Comparison of ENCODE assay signal across 8 mouse cellular contexts in the genomic region with DNA sequence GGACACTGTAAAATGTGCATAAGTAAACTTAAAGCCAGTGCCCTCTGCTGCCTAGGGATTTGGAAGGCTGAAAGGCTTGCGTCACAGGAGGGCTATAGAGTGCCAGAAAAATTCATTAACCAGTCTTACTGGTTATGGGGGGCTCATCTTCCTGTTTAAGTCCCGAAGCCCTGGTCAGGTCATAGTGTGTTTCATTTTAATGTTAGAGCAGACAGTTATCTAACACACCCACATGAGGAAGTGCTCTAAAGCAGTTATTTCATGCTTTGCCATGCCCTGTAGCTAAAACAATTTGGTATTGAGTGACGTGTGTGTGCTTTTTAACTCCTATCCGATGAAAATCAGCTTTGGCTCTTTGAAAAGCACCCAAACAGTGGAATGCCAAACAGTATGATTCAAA. TPM values are rescaled to one million over a fixed set of nuclear protein-coding genes. Genes with fewer than 3 reads are reported as not detected.
DNase-seq lines count a peak whose midpoint lies in the region; ATAC-seq lines count a peak whose summit lies in the region.

No protein-coding gene starts in this region.

- peak; percentile 8 to 64 for DNase-seq in layer of hippocampus, adult 18-20 months (ENCODE audit: low spot score in 2 of 2)
- DNase-seq in layer of hippocampus, postnatal 36 days, result no peak
- peak; percentile 62 for DNase-seq in brain, adult 2 months (ENCODE audit: low read depth, low spot score)
- no peak for DNase-seq in yolk sac, embryonic 10.5 days (ENCODE audit: low spot score)
- no peak for DNase-seq in MN1 (ENCODE audit: low spot score)
- no peak for DNase-seq in testis, postnatal 14 days (ENCODE audit: low spot score)

- H3K4me3 ChIP-seq in forebrain, embryonic 16.5 days (replicated peaks; ENCODE audit: low read length), result peak overlapping the region; percentile 3; the same call in 1 of the 2 replicates
- H3K4me3 ChIP-seq in megakaryocyte, embryonic 14.5 days (replicated peaks), result peak overlapping the region; percentile 77

- no peaks in the 10 kb centered on the region for H3K27me3 ChIP-seq in forebrain, embryonic 16.5 days (replicated peaks; ENCODE audit: control insufficient read depth, insufficient read depth, low read length)
- H3K27me3 ChIP-seq in megakaryocyte, embryonic 14.5 days (replicated peaks), result no peaks in the 10 kb centered on the region

- no peaks in the 10 kb centered on the region for H3K9me3 ChIP-seq in forebrain, embryonic 16.5 days (ENCODE audit: control insufficient read depth, low read length)
- no peaks in the 10 kb centered on the region for H3K9me3 ChIP-seq in megakaryocyte, embryonic 14.5 days

- peak overlapping the region; percentile 39 for H3K4me2 ChIP-seq in forebrain, embryonic 16.5 days (ENCODE audit: low read length)

- H3K4me1 ChIP-seq in forebrain, embryonic 16.5 days (replicated peaks; ENCODE audit: control insufficient read depth, insufficient read depth, low read length), result peaks cover 14% of the 10 kb centered on the region
- peaks cover 15% of the 10 kb centered on the region for H3K4me1 ChIP-seq in megakaryocyte, embryonic 14.5 days

- no peak overlapping the region; the same call in 1 of the 2 replicates for H3K9ac ChIP-seq in forebrain, embryonic 16.5 days (replicated peaks; ENCODE audit: low read depth, low read length)

- H3K36me3 ChIP-seq in forebrain, embryonic 16.5 days (ENCODE audit: control insufficient read depth, insufficient read depth), result no peaks in the 10 kb centered on the region
- no peaks in the 10 kb centered on the region for H3K36me3 ChIP-seq in megakaryocyte, embryonic 14.5 days (replicated peaks; ENCODE audit: low read length)

- peak overlapping the region; percentile 63; the same call in 1 of the 2 replicates for H3K27ac ChIP-seq in forebrain, embryonic 16.5 days (ENCODE audit: low read length)

- ATAC-seq in forebrain, embryonic 16.5 days, result no peak

- WGBS in forebrain, embryonic 16.5 days, result 9% methylated on average over 4 of the region's 4 CpGs

RNA-seq across cellular contexts. Expression of a gene that starts 34.3 kb away (rescaled TPM):
- total RNA-seq in layer of hippocampus, adult 18-20 months (2021), result 100 to 1,000 TPM; 259 to 306 TPM
- 100 to 1,000 TPM; 304 to 382 TPM for total RNA-seq in layer of hippocampus, postnatal 36 days (2021)
- 126 and 138 TPM in 2 replicates for polyA plus RNA-seq in forebrain, embryonic 16.5 days (2015; fragmentation: Nextera tagmentation; extraction: Ambion mirVana)
- polyA plus RNA-seq in megakaryocyte, embryonic 14.5 days (2012; ENCODE audit: insufficient read depth, low replicate concordance), result 2.2 and 2.4 TPM in 2 replicates

Comparison
In these comparisons a context has a peak if more than half of its experiments do, and no peak if none do; other contexts are left out.
1. DNase-seq: peak in layer of hippocampus, adult 18-20 months (2 of 2) and brain, adult 2 months (single experiment); none in layer of hippocampus, postnatal 36 days (0 of 2), yolk sac, embryonic 10.5 days (single experiment), MN1 (single experiment) and testis, postnatal 14 days (single experiment).